Mouse (Mus musculus) spleen, adult 18-20 months (tissue): Measurements from ENCODE around the gene Arid3b.

Source experiments
- DNase-seq, 2 experiments: peaks; one replicate each; pipeline ENCODE4 v3.0.0; 2022; ENCODE audit warnings: mixed read lengths in 2 of 2

Gene Arid3b

GRCm38 (mm10) chr9:57744462-57745091, 92.0 kb downstream of the Arid3b start:
- DNase-seq = peak in 1 of 2 experiments; percentile 53
